In the genomic region with DNA sequence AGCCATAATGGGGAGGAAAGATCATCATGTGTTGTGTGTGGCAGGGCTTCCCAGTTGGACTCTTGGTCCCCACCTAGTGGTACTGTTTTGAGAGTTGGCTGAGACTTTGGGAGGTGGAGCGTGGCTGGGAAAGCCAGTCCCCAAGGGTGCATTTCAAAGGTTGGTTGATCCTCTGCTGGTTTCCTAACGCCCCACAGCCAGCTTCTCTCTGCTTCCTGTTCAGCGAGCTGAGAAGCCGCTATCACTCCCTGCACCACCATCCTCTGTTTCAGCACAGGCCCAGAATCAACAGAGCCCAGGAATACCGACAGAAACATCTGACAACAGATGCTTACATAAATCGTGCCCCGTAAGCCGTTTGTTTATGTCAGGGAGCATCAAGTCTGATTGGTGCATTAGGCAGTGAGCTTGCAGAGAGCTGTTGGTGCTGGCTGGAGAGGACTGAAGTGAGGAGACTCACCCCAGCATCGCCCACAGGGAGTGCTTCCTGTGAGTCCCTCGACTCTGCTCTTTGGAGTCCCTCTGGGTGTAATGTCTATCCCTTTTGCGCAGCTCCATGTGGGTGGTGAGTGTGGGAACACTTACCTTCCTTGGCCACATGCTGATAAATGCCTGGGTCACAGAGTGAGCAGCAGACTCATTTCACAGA, we compare ENCODE assay signal across 7 mouse cellular contexts.
DNase-seq lines count a peak whose midpoint lies in the region; ATAC-seq and TF ChIP-seq lines count a peak whose summit lies in the region.

No protein-coding gene starts in this region.

- H3K27ac ChIP-seq in ES-E14 (ENCODE audit: insufficient read depth, low read depth, low read length, poor library complexity, severe bottlenecking), result no peak overlapping the region
- no peak overlapping the region; the same call in 1 of the 2 replicates for H3K27ac ChIP-seq in embryonic facial prominence, embryonic 12.5 days
- H3K27ac ChIP-seq in hindbrain, embryonic 10.5 days, result peak overlapping the region; percentile 64
- 0 out of 2 replicates have a peak overlapping the region, but pooled peaks have one; percentile 33 for H3K27ac ChIP-seq in stomach, embryonic 14.5 days (ENCODE audit: low read length)

- H3K36me3 ChIP-seq in ES-E14 (ENCODE audit: control insufficient read depth, insufficient read depth, low read length, poor library complexity, severe bottlenecking), result no peaks in the 10 kb centered on the region
- no peaks in the 10 kb centered on the region for H3K36me3 ChIP-seq in embryonic facial prominence, embryonic 12.5 days
- H3K36me3 ChIP-seq in hindbrain, embryonic 10.5 days, result no peaks in the 10 kb centered on the region
- no peaks in the 10 kb centered on the region for H3K36me3 ChIP-seq in stomach, embryonic 14.5 days (ENCODE audit: control insufficient read depth, insufficient read depth, low read length)

- no peaks in the 10 kb centered on the region for H3K27me3 ChIP-seq in embryonic facial prominence, embryonic 12.5 days
- H3K27me3 ChIP-seq in hindbrain, embryonic 10.5 days (ENCODE audit: insufficient read depth, poor library complexity, severe bottlenecking), result no peaks in the 10 kb centered on the region
- no peaks in the 10 kb centered on the region for H3K27me3 ChIP-seq in stomach, embryonic 14.5 days (ENCODE audit: control insufficient read depth, insufficient read depth, low read length)

- no peaks in the 10 kb centered on the region for H3K9me3 ChIP-seq in ES-E14 (ENCODE audit: control insufficient read depth, insufficient read depth, low read depth, low read length)
- H3K9me3 ChIP-seq in embryonic facial prominence, embryonic 12.5 days, result no peaks in the 10 kb centered on the region
- H3K9me3 ChIP-seq in hindbrain, embryonic 10.5 days, result no peaks in the 10 kb centered on the region
- no peaks in the 10 kb centered on the region for H3K9me3 ChIP-seq in stomach, embryonic 14.5 days (ENCODE audit: control insufficient read depth, low read depth, low read length)

- WGBS in embryonic facial prominence, embryonic 12.5 days, result 2% methylated on average over 11 of the region's 11 CpGs
- whole genome bisulfite sequencing in hindbrain, embryonic 10.5 days, result 6% methylated on average over 11 of the region's 11 CpGs
- 3% methylated on average over 11 of the region's 11 CpGs for WGBS in stomach, embryonic 14.5 days

- H3K9ac ChIP-seq in ES-E14 (ENCODE audit: insufficient read depth, low read depth, low read length, poor library complexity, severe bottlenecking), result peak overlapping the region; percentile 28; the same call in 1 of the 2 replicates
- peak overlapping the region; percentile 12; the same call in 1 of the 2 replicates for H3K9ac ChIP-seq in embryonic facial prominence, embryonic 12.5 days
- no peak overlapping the region for H3K9ac ChIP-seq in stomach, embryonic 14.5 days (replicated peaks; ENCODE audit: low read depth, low read length)

- peaks cover 3 to 7% of the 10 kb centered on the region in 2 experiments; a peak in 3 of 4 replicates for H3K4me1 ChIP-seq in ES-E14 (ENCODE audit: control insufficient read depth in 2 of 2, insufficient read depth in 2 of 2, low read length in 2 of 2, poor library complexity in 1 of 2)
- H3K4me1 ChIP-seq in embryonic facial prominence, embryonic 12.5 days, result 0 out of 2 replicates have a peak, but pooled peaks cover 8% of the 10 kb centered on the region
- H3K4me1 ChIP-seq in hindbrain, embryonic 10.5 days (replicated peaks), result peaks cover 8% of the 10 kb centered on the region
- no peaks in the 10 kb centered on the region for H3K4me1 ChIP-seq in stomach, embryonic 14.5 days (ENCODE audit: control insufficient read depth, insufficient read depth, low read length)

- peak; percentile 82 for DNase-seq in ES-E14 (ENCODE audit: low read depth, low spot score)
- DNase-seq in adrenal gland, postnatal 10 days, result peak; percentile 65
- DNase-seq in hindbrain, embryonic 10.5 days (ENCODE audit: low spot score), result peak; percentile 48
- DNase-seq in layer of hippocampus, postnatal 14 days (ENCODE audit: low spot score in 2 of 2), result peak; percentile 24 to 39
- peak; percentile 54 for DNase-seq in lung, postnatal 36 days

- H3K4me2 ChIP-seq in embryonic facial prominence, embryonic 12.5 days (replicated peaks), result peak overlapping the region; percentile 42
- peak overlapping the region; percentile 29; the same call in 1 of the 2 replicates for H3K4me2 ChIP-seq in stomach, embryonic 14.5 days (replicated peaks; ENCODE audit: low read depth, low read length)

- ATAC-seq in embryonic facial prominence, embryonic 12.5 days (ENCODE audit: insufficient number of reproducible peaks, insufficient read depth, low FRiP score, low TSS enrichment), result no peak
- peak; percentile 76 for ATAC-seq in stomach, embryonic 14.5 days (ENCODE audit: insufficient number of reproducible peaks, insufficient read depth, low FRiP score, low read depth)

- in situ Hi-C loops in ES-E14 (cut with MboI; ENCODE audit: low sequenced_read_pairs in 2 of 2, unreplicated experiment in 2 of 2), result no loop called here

- peak overlapping the region; percentile 47 to 58; a peak in 3 of 4 replicates for H3K4me3 ChIP-seq in ES-E14 (ENCODE audit: insufficient read depth in 1 of 2, low read depth in 1 of 2, low read length in 2 of 2, poor library complexity in 1 of 2, severe bottlenecking in 1 of 2)
- peak overlapping the region; percentile 18; the same call in 1 of the 2 replicates for H3K4me3 ChIP-seq in embryonic facial prominence, embryonic 12.5 days
- H3K4me3 ChIP-seq in hindbrain, embryonic 10.5 days, result peak overlapping the region; percentile 38
- H3K4me3 ChIP-seq in stomach, embryonic 14.5 days (ENCODE audit: low read depth, low read length), result 0 out of 2 replicates have a peak overlapping the region, but pooled peaks have one; percentile 9

TF ChIP-seq in ES-E14, 5 proteins besides CTCF, POLR2A, EP300 and RAD21:
- no peak for TF ChIP-seq CHD2 (IDR thresholded peaks at IDR 0.05; ENCODE audit: low read depth, low read length)
- TF ChIP-seq ZC3H11A (IDR thresholded peaks at IDR 0.05; ENCODE audit: borderline replicate concordance, low read depth, low read length), result no peak
- TF ChIP-seq ZNF384 (IDR thresholded peaks at IDR 0.05; ENCODE audit: low read depth, low read length), result no peak
- no peak for TF ChIP-seq HCFC1 (IDR thresholded peaks at IDR 0.05; ENCODE audit: borderline replicate concordance, insufficient read depth, low read length)
- TF ChIP-seq MAFK (IDR thresholded peaks at IDR 0.05; ENCODE audit: insufficient read depth, low read depth, low read length), result no peak
TF ChIP-seq in ES-E14: peak in this region for 0.

Comparison
In these comparisons a context has a peak if more than half of its experiments do, and no peak if none do; other contexts are left out.
1. DNase-seq: peak in every context shown above with its lines; median percentile 82 in ES-E14; 65 in adrenal gland, postnatal 10 days; 54 in lung, postnatal 36 days; 48 in hindbrain, embryonic 10.5 days; 32 in layer of hippocampus, postnatal 14 days.
2. H3K27ac ChIP-seq: peak in hindbrain, embryonic 10.5 days (single experiment) and stomach, embryonic 14.5 days (single experiment); none in ES-E14 (single experiment) and embryonic facial prominence, embryonic 12.5 days (single experiment).
3. Peak in every context shown above with its lines, with median percentiles within 50 percentile points of each other: H3K4me3 ChIP-seq.